Mouse (Mus musculus): ENCODE results near the gene Park7. TPM values are rescaled to one million over a fixed set of nuclear protein-coding genes. Genes with fewer than 3 reads are reported as not detected.

Gene Park7
- polyA plus RNA-seq, 2 experiments = 296 to 415 TPM

DNA sequence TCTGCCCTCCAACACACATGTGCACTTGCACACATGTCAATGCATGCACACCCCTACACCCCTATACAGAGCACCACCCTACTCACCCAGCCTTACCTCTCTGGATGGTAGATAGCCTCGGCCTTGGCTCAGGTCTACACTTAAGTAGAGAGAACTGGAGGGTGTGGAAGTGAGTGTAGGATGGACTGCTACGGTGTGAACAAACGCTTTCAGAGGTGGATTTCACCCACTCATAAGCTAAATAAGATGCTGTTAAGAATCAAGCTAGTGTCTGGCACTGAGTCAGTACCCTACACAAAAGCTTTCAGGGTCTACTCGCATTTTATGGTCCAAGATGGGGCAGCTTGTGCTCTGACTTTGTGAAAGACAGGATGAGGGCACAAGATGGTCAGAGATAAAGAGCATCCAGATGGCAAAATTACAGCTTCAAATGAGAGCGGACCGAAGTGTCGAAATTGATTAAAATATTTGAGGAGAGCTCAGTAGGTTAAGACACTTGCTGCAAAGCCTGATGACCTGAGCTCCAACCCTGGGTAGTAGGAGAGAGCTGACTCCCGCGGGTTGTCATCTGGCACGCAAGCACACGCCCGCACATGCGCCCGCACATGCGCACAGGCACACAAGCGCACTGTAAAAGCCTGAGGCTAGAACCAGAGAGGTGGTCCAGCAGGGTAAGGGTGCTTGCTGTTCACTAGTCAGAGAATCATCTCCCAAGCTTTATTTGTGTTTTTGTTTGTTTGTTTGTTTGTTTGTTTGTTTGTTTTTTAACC, 23.2 kb upstream of the Park7 start:
- Histone ChIP-seq H3K4me3 (replicated peaks; ENCODE audit: low read length) (no peak overlapping the region), H3K4me2 (replicated peaks; ENCODE audit: low read depth, low read length, severe bottlenecking) (no peak overlapping the region)
- no peak for ATAC-seq (ENCODE audit: low FRiP score, low read depth)

DNA sequence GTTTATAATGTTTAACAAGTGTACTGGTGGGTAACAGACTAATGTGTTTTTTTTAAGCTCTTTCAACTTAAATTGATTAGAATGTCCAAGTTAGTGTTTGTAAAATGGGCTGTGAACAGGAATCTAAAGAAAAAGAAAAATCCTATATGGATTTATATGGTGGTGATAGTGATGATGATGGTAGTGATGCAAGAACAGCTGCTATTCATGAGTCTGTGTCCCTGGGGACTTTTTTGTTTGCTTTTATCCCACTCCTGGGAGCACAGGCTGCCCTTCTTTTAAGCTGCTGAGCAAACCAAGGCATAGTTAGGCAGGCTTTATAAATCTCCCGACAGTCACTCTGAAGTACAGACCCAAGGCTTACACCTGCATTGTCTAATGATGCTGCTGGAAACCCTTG, 19.3 kb upstream of the Park7 start:
- TF ChIP-seq POLR2A (IDR thresholded peaks at IDR 0.05; ENCODE audit: borderline replicate concordance, extremely low read depth, insufficient read depth, insufficient read length) = no peak

More for the DNA sequence above, 23.2 kb upstream of the Park7 start:
- Histone ChIP-seq H3K9me3 (ENCODE audit: control insufficient read depth, low read length) (no peaks in the 10 kb centered on the region), H3K4me1 (ENCODE audit: control insufficient read depth, insufficient read depth, low read length) (no peaks in the 10 kb centered on the region), H3K27ac (replicated peaks; ENCODE audit: low read depth, low read length) (no peak overlapping the region), H3K27me3 (ENCODE audit: control insufficient read depth, insufficient read depth, low read length) (no peaks in the 10 kb centered on the region), H3K36me3 (ENCODE audit: control insufficient read depth, insufficient read depth, low read length) (no peaks in the 10 kb centered on the region), H3K9ac (ENCODE audit: low read depth, low read length, severe bottlenecking) (no peak overlapping the region)
- TF ChIP-seq POLR2A (IDR thresholded peaks at IDR 0.05; ENCODE audit: borderline replicate concordance, extremely low read depth, insufficient read depth, insufficient read length) = no peak
- WGBS = 65% methylated on average over 16 of the region's 16 CpGs
- DNase-seq (ENCODE audit: low spot score) = no peak

DNA sequence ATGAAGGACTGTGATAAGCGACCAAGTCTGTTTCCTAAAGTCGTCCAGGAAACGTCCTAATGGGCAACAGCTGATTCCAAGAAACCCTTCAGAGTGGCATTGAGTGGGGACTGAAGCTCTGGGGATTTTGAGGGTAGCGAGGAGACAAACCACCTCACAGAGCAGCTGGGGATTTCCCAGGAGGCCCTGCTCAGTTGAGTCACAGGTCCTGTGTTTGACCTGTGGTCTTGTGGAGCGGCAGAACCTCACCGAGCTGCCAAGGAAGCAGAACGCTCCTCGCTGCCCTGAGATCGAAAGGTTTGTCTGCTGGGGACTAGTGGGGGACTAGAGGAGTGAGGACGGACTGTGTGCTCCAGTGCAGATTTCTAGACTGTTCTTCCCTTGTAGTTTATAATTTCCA, 13.6 kb upstream of the Park7 start:
- ATAC-seq (ENCODE audit: low FRiP score, low read depth) = no peak

More for the DNA sequence above, 19.3 kb upstream of the Park7 start:
- no peak overlapping the region for H3K27ac ChIP-seq (replicated peaks; ENCODE audit: low read depth, low read length)
- ATAC-seq (ENCODE audit: low FRiP score, low read depth) (no peak), DNase-seq (ENCODE audit: low spot score) (no peak)
- no peak overlapping the region for H3K4me3 ChIP-seq (replicated peaks; ENCODE audit: low read length)
- H3K36me3 ChIP-seq (ENCODE audit: control insufficient read depth, insufficient read depth, low read length) = no peaks in the 10 kb centered on the region
- H3K27me3 ChIP-seq (ENCODE audit: control insufficient read depth, insufficient read depth, low read length) = no peaks in the 10 kb centered on the region
- H3K4me1 ChIP-seq (ENCODE audit: control insufficient read depth, insufficient read depth, low read length) = no peaks in the 10 kb centered on the region
- H3K9ac ChIP-seq (ENCODE audit: low read depth, low read length, severe bottlenecking) = no peak overlapping the region
- no peak overlapping the region for H3K4me2 ChIP-seq (replicated peaks; ENCODE audit: low read depth, low read length, severe bottlenecking)
- WGBS = 61% methylated on average over 1 of the region's 1 CpGs
- no peaks in the 10 kb centered on the region for H3K9me3 ChIP-seq (ENCODE audit: control insufficient read depth, low read length)

DNA sequence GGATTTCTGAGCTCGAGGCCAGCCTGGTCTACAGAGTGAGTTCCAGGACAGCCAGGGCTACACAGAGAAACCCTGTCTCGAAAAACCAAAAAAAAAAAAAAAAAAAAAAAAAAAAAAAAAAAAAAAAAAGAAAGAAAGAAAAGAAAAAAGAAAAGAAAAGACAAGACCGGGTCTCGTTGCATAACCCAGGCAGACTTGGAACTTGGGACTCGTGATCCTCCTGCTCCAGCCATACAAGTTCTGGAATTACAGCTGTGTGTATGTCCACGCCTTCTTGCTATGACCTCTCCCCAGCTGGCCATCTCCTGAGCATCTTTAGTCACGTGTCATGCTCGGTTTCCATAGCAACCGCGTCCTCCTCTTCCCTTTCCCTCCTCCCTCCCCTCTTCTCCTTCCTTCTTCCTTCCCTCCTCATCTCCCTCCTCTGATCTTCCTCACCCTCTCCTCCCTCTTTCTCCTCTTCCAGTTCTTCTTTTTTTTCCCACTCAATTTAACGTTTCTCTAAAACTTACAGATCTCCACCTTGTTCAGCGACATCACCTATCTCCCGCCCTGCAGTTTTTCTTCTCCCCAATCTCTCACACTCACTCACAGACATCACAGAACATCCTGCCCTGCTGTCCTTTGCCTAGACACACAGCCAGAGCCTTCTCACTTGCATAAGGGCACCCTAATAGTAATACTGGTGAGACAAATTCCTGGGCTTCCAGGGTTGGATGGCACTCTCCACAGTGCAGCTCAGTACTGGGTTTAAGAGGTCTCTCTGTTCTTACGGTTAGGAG, 12.9 kb upstream of the Park7 start:
- Histone ChIP-seq H3K9ac (ENCODE audit: low read depth, low read length, severe bottlenecking) (no peak overlapping the region), H3K4me1 (ENCODE audit: control insufficient read depth, insufficient read depth, low read length) (no peaks in the 10 kb centered on the region), H3K9me3 (ENCODE audit: control insufficient read depth, low read length) (no peaks in the 10 kb centered on the region), H3K4me3 (replicated peaks; ENCODE audit: low read length) (no peak overlapping the region), H3K27me3 (ENCODE audit: control insufficient read depth, insufficient read depth, low read length) (no peaks in the 10 kb centered on the region), H3K4me2 (replicated peaks; ENCODE audit: low read depth, low read length, severe bottlenecking) (no peak overlapping the region), H3K27ac (replicated peaks; ENCODE audit: low read depth, low read length) (no peak overlapping the region), H3K36me3 (ENCODE audit: control insufficient read depth, insufficient read depth, low read length) (no peaks in the 10 kb centered on the region)
- DNase-seq (ENCODE audit: low spot score) (no peak), ATAC-seq (ENCODE audit: low FRiP score, low read depth) (no peak)
- 52% methylated on average over 13 of the region's 14 CpGs for WGBS
- TF ChIP-seq POLR2A (IDR thresholded peaks at IDR 0.05; ENCODE audit: borderline replicate concordance, extremely low read depth, insufficient read depth, insufficient read length) = no peak

More for the DNA sequence above, 13.6 kb upstream of the Park7 start:
- Histone ChIP-seq H3K9me3 (ENCODE audit: control insufficient read depth, low read length) (no peaks in the 10 kb centered on the region), H3K4me2 (replicated peaks; ENCODE audit: low read depth, low read length, severe bottlenecking) (no peak overlapping the region), H3K9ac (ENCODE audit: low read depth, low read length, severe bottlenecking) (no peak overlapping the region), H3K4me3 (replicated peaks; ENCODE audit: low read length) (no peak overlapping the region), H3K4me1 (ENCODE audit: control insufficient read depth, insufficient read depth, low read length) (no peaks in the 10 kb centered on the region), H3K27ac (replicated peaks; ENCODE audit: low read depth, low read length) (no peak overlapping the region), H3K27me3 (ENCODE audit: control insufficient read depth, insufficient read depth, low read length) (no peaks in the 10 kb centered on the region), H3K36me3 (ENCODE audit: control insufficient read depth, insufficient read depth, low read length) (no peaks in the 10 kb centered on the region)
- DNase-seq (ENCODE audit: low spot score) = no peak
- no peak for TF ChIP-seq POLR2A (IDR thresholded peaks at IDR 0.05; ENCODE audit: borderline replicate concordance, extremely low read depth, insufficient read depth, insufficient read length)
- WGBS = 64% methylated on average over 10 of the region's 10 CpGs

DNA sequence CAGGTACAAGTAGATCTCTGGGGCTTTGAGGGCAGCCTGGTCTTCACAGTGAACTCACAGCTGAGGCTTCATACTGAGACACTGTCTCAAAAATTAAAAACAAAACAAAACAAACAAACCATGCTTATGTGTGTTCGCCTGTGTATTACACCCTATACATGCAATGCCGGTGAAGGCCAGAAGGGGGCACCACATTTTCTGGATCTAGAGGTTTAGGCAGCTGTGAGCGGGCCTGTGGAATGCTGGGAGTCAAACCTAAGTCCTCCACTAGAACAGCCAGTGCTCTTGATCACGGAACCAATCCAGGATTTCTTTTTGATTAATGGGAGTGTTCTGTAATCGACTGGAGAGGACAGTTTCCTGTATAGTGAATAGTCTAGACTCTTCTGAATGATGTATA, 11.7 kb upstream of the Park7 start:
- Histone ChIP-seq H3K4me2 (replicated peaks; ENCODE audit: low read depth, low read length, severe bottlenecking) (no peak overlapping the region), H3K27ac (replicated peaks; ENCODE audit: low read depth, low read length) (no peak overlapping the region), H3K4me3 (replicated peaks; ENCODE audit: low read length) (no peak overlapping the region), H3K36me3 (ENCODE audit: control insufficient read depth, insufficient read depth, low read length) (no peaks in the 10 kb centered on the region), H3K9ac (ENCODE audit: low read depth, low read length, severe bottlenecking) (no peak overlapping the region), H3K9me3 (ENCODE audit: control insufficient read depth, low read length) (no peaks in the 10 kb centered on the region), H3K27me3 (ENCODE audit: control insufficient read depth, insufficient read depth, low read length) (no peaks in the 10 kb centered on the region), H3K4me1 (ENCODE audit: control insufficient read depth, insufficient read depth, low read length) (no peaks in the 10 kb centered on the region)
- no peak for TF ChIP-seq POLR2A (IDR thresholded peaks at IDR 0.05; ENCODE audit: borderline replicate concordance, extremely low read depth, insufficient read depth, insufficient read length)
- ATAC-seq (ENCODE audit: low FRiP score, low read depth) (no peak), DNase-seq (ENCODE audit: low spot score) (no peak)
- 52% methylated on average over 5 of the region's 5 CpGs for WGBS
